Mouse (Mus musculus): ENCODE results near the gene Ctbp1. TPM values are rescaled to one million over a fixed set of nuclear protein-coding genes. Genes with fewer than 3 reads are reported as not detected.

Gene Ctbp1
- total and polyA plus RNA-seq, 3 experiments: 353 to 595 (median 443) TPM

DNA sequence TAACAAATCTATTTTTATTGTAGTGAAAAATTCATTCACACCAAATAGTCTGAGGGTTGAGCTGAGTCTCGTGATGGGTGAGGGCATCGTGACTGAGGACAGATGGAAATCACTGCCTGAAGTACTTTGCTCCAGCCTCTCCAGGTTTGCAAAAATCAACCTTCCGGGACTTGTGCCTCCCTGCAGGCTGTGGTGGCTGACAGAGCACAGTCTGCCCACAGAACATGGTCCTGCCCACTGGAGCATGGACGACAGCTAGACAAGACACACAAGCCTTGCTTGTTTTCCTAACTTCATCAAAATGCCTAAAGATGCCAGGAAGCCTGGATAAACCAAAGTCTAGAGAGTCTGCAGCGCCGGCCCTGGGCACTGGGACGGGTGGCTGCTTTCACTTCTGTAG lies 9.2 kb upstream of the Ctbp1 start:
- Histone ChIP-seq H3K36me3 (ENCODE audit: control insufficient read depth in 1 of 2, insufficient read depth in 2 of 2, low read length in 2 of 2) (no peaks in the 10 kb centered on the region), H3K9me3 (replicated peaks; ENCODE audit: insufficient read depth, low read length) (no peaks in the 10 kb centered on the region), H3K4me3 (ENCODE audit: control insufficient read depth in 1 of 2, insufficient read depth in 1 of 2, low read depth in 2 of 2, low read length in 2 of 2) (no peak overlapping the region), H3K79me2 (ENCODE audit: control insufficient read depth, insufficient read depth, low read length, poor library complexity) (no peaks in the 10 kb centered on the region), H3K27me3 (ENCODE audit: control insufficient read depth in 1 of 2, insufficient read depth in 2 of 2, low read length in 2 of 2) (peaks cover 0 to 4% of the 10 kb centered on the region in 2 experiments; a peak in 3 of 4 replicates), H3K4me1 (ENCODE audit: control insufficient read depth in 1 of 2, insufficient read depth in 2 of 2, low read length in 2 of 2) (no peaks in the 10 kb centered on the region), H3K27ac (ENCODE audit: control insufficient read depth, low read depth, low read length) (no peak overlapping the region), H3K9ac (ENCODE audit: control insufficient read depth, low read depth, low read length, poor library complexity, severe bottlenecking) (no peak overlapping the region)
- TF ChIP-seq ZNF384 (IDR thresholded peaks at IDR 0.05; ENCODE audit: low read depth, low read length) (no peak), UBTF (IDR thresholded peaks at IDR 0.05; ENCODE audit: borderline replicate concordance, insufficient read depth, low read depth, low read length) (no peak), BHLHE40 (IDR thresholded peaks at IDR 0.05; ENCODE audit: borderline replicate concordance, low read depth, low read length) (no peak), MYC (IDR thresholded peaks at IDR 0.05; ENCODE audit: low read depth, low read length) (no peak), NRF1 (IDR thresholded peaks at IDR 0.05; ENCODE audit: insufficient read depth, low read depth, low read length, poor library complexity, severe bottlenecking) (no peak)
- DNase-seq (ENCODE audit: low read depth, low spot score): no peak

DNA sequence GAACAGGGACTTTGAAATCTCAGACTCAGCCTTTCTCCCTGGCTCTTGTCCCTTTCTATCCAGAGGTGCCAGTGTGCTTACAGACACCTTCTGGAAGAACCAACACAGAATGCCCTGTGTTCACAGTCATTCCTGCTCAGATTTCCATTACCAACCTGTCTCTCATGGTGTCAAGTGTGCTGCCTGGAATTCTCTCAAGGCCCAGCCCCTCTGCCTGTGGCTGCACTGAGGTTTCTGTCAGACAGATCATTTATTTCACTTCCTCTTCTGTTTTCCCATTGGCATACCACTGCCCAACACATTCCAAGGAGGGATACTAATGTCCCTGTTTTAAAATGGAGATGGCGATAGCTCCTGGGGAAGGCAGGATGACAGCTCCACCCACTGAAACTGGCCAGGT lies 6.6 kb upstream of the Ctbp1 start:
- Histone ChIP-seq H3K36me3 (ENCODE audit: control insufficient read depth in 1 of 2, insufficient read depth in 2 of 2, low read length in 2 of 2) (peaks cover 0 to 21% of the 10 kb centered on the region in 2 experiments; a peak in 2 of 4 replicates), H3K27ac (ENCODE audit: control insufficient read depth, low read depth, low read length) (no peak overlapping the region), H3K4me3 (ENCODE audit: control insufficient read depth in 1 of 2, insufficient read depth in 1 of 2, low read depth in 2 of 2, low read length in 2 of 2) (no peak overlapping the region), H3K79me2 (ENCODE audit: control insufficient read depth, insufficient read depth, low read length, poor library complexity) (no peaks in the 10 kb centered on the region), H3K9ac (ENCODE audit: control insufficient read depth, low read depth, low read length, poor library complexity, severe bottlenecking) (no peak overlapping the region), H3K4me1 (ENCODE audit: control insufficient read depth in 1 of 2, insufficient read depth in 2 of 2, low read length in 2 of 2) (peaks cover 15 to 22% of the 10 kb centered on the region in 2 experiments), H3K27me3 (ENCODE audit: control insufficient read depth in 1 of 2, insufficient read depth in 2 of 2, low read length in 2 of 2) (peaks cover 0 to 4% of the 10 kb centered on the region in 2 experiments; a peak in 2 of 4 replicates), H3K9me3 (replicated peaks; ENCODE audit: insufficient read depth, low read length) (no peaks in the 10 kb centered on the region)
- DNase-seq (ENCODE audit: low read depth, low spot score): no peak
- TF ChIP-seq BHLHE40 (IDR thresholded peaks at IDR 0.05; ENCODE audit: borderline replicate concordance, low read depth, low read length) (no peak), MXI1 (IDR thresholded peaks at IDR 0.05; ENCODE audit: low read depth, low read length) (no peak), ZKSCAN1 (IDR thresholded peaks at IDR 0.05; ENCODE audit: low read depth, low read length) (no peak), E2F4 (IDR thresholded peaks at IDR 0.05; ENCODE audit: borderline replicate concordance, low read depth, low read length) (no peak), ETS1 (IDR thresholded peaks at IDR 0.05; ENCODE audit: low read depth, low read length) (no peak), POLR2AphosphoS5 (IDR thresholded peaks at IDR 0.05; ENCODE audit: borderline replicate concordance, low read depth, low read length) (no peak), USF1 (IDR thresholded peaks at IDR 0.05; ENCODE audit: low read depth, low read length) (no peak), POLR2AphosphoS2 (IDR thresholded peaks at IDR 0.05; ENCODE audit: low read length) (no peak), NELFE (IDR thresholded peaks at IDR 0.05; ENCODE audit: low read depth, low read length) (no peak), ZMIZ1 (IDR thresholded peaks at IDR 0.05; ENCODE audit: low read depth, low read length) (no peak), TAL1 (IDR thresholded peaks at IDR 0.05; ENCODE audit: low read length) (no peak), GATA1 (IDR thresholded peaks at IDR 0.05; ENCODE audit: low read depth, low read length) (no peak), KAT2A (conservative IDR thresholded peaks at IDR 0.05; ENCODE audit: low read depth, low read length) (no peak), MAZ (IDR thresholded peaks at IDR 0.05; ENCODE audit: low read depth, low read length) (no peak), TCF12 (IDR thresholded peaks at IDR 0.05; ENCODE audit: low read depth, low read length) (no peak)

Measured in MEL (cell line).